Mouse (Mus musculus) kidney, postnatal 25 days (tissue): ENCODE measurements around the gene Gm44805.
"Not testable (repeated sequence)": the region's sequence is repeated elsewhere in the genome, so short reads cannot be mapped to it uniquely, and the experiment has no call there.

Experiments used
- DNase-seq, 2 experiments: peaks; one replicate each; pipeline ENCODE4 v3.0.0; 2021; ENCODE audit warnings: mixed read lengths in 2 of 2

The Gm44805 gene

GRCm38 (mm10) chr7:19698907-19699826 lies 17.9 kb upstream of the Gm44805 start, which contains the start of gene Apoe:
Gene Apoe (minus strand): TSS chr7:19699188.
- peak; percentile 71 to 89 for DNase-seq

GRCm38 (mm10) chr7:19697949-19698906 lies 17.0 kb upstream of the Gm44805 start:
- peak; percentile 65 to 70 for DNase-seq

DNA sequence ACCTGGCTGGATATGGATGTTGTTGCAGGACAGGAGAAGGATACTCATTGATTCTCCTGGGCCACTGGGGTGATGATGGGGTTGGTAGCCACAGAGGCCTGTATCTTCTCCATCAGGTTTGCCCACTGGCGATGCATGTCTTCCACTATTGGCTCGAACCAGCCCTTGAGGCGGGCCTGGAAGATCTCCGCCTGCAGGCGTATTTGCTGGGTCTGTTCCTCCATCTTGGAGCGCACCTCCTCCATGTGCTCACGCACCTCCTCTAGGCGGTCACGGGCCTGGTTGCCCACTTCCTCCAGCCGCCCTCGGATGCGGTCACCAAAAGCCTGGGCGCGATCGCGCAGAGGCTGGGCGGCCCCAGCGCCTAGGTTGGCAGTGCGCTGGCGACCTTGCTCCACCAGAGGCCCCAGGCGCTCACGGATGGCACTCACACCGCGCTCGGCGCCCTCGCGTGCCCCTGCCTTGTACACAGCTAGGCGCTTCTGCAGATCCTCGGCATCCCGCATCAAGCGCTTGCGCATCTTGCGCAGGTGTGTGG lies 15.2 kb upstream of the Gm44805 start:
- DNase-seq: no peak

- no peak for DNase-seq
Observed at GRCm38 (mm10) chr7:19695881-19696280, 14.7 kb upstream of the Gm44805 start.

- no peak for DNase-seq
Observed at GRCm38 (mm10) chr7:19695213-19695594, 14.0 kb upstream of the Gm44805 start.

DNA sequence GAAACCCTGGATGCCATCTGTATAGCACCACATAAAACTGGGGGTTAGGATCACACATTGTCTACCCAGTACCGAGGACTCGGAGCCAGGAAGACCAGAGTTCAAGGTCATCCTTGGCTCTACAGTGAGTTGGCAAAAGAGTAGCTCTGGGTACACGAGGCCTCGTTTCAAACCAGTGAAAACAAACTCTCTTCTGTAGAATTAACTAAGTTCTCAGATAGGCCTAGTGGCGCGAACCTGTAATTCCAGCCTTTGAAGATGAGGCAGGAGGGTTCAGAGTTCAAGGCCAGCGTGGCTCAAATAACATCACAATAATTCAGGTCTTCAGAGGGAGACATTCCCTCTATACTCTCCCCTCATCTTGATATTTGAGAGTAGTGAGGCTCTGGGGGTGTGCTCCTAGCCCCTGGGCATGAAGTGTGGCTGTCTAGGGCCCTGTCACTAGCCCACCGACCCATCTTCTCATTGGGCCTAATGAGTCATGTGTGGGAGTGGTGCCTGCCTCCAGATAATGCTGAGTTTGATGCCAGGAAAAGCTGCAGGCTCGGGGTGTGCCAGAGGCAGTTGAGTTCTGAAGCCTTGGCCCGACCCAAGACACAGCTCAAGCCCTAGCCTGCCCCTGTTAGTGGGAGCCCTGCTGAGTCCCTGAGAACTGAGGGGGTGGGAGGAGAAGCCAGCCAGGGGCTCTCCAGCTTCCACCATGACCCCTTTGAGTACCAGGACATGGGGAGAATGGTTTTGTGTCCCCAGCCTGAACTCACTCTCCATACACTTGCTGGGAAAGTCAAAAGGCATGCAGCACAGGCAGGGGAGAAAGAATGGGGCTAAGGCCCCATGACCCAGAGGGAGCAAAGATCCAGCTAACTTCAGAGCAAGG lies 13.4 kb upstream of the Gm44805 start:
- no peak for DNase-seq

GRCm38 (mm10) chr7:19693421-19693820 lies 12.2 kb upstream of the Gm44805 start:
- peak; percentile 59 to 80 for DNase-seq

- DNase-seq: peak; percentile 45 to 74
Observed at GRCm38 (mm10) chr7:19691873-19692865, 10.9 kb upstream of the Gm44805 start, which contains the start of gene Apoc1. Gene Apoc1 (minus strand): TSS chr7:19692660.

- DNase-seq: no peak
Observed at GRCm38 (mm10) chr7:19691434-19691833, 10.2 kb upstream of the Gm44805 start.

DNA sequence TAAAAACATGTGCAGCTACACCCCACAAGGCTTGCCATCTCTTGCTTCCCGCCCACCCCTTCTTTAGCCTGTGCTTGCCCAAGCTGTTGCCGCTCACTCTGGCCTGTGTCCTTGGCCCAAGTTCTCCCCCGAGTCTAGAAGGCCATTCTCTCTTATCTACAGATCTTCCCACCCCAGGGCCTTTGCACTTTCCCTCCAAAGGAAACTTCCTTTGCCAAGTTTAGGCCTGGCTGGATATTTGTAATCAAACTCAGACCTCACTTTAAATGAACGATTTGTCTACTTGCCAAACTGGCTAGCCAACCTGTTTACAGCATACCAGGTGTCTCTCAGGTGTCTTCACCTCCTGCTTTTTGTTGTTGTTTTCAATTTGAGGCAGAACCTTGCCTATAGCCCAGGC lies 9.6 kb upstream of the Gm44805 start:
- no peak for DNase-seq

DNA sequence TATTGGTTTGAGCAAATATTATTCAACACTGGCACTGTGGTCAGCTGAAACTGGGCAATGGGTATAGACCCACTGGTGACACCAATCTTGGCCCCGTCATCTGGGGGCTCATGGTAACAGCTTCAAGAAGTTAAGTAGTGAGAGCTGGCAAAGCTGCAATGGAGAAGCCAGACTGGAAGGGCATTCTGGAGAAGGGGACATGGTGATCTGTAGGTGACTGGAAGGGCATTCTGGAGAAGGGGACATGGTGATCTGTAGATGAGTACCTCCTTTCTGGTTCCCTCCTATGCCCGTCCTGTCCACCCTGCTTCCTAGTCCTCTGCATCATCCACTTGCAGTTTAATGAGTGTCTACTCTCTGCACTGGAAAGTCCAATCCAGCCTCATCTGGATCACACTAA lies 7.4 kb upstream of the Gm44805 start:
- no peak for DNase-seq

- no peak for DNase-seq
Observed at GRCm38 (mm10) chr7:19688101-19688500, 6.9 kb upstream of the Gm44805 start.

- not testable (repeated sequence) for DNase-seq
Observed at GRCm38 (mm10) chr7:19686927-19687583, 5.8 kb upstream of the Gm44805 start.

DNA sequence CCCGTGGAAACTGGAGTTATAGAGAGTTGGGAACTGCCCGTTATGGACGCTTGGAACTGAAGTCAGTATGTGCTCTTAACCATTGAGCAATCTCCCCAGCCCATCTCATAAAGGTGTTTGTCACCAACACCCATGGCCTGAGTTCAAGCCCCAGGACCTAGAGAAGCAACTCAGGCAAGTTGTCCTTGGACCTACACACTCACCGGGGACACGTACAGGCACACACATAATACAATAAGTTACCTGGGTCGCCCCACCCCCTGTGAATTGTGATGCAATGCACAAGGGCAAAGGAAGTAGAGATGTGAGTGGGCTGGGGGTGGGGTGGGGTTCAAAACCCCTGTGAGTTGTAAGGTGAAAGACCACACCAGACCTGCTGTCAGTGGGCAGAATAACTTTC lies 5.3 kb upstream of the Gm44805 start:
- DNase-seq: no peak

- DNase-seq: peak; percentile 28 to 75
Observed at GRCm38 (mm10) chr7:19685374-19685773, 4.2 kb upstream of the Gm44805 start.

GRCm38 (mm10) chr7:19683771-19684201 lies 2.6 kb upstream of the Gm44805 start:
- no peak for DNase-seq

DNA sequence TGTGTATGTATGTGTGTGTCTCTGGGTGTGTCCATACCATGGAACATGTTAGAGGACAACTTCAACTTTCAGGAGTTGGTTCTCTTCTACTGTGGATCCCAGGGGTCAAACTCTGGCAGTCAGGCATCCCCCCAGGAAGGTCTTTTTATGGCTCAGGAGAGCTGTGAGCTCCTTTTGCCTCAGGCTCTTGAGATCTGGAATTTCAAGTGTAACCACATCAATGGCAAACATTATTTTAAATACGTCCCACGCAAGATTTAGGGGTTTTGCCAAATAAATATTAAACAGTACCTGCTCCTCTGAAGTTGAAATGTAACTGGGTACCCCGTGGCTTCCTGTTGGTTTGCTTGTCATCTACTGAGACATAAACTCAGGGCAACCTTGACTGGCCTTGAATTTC lies 1.8 kb upstream of the Gm44805 start:
- DNase-seq: no peak

DNA sequence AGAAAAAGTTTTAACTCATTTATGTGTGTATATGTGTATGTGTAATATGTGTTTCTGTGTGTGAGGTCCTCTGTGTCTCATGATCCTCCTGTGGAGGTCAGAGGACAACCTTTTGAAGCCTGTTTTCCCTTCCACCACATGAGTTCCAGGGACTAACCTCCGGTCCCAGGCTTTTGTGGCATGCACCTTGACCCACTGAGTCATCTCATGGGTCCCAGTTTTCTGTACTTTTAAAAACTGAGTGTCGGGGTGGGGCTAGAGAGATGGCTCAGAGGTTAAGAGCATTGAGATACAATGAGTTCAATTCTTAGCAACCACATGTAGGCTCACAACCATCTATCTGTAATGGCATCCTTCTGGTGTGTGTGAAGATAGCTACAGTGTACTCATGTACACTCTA lies 521 bp downstream of the Gm44805 start:
- DNase-seq: no peak

- DNase-seq: no peak
Observed at GRCm38 (mm10) chr7:19678901-19679300, 2.3 kb downstream of the Gm44805 start.

- peak in 1 of 2 experiments; percentile 58 for DNase-seq
Observed at GRCm38 (mm10) chr7:19677872-19678271, 3.4 kb downstream of the Gm44805 start, which contains the start of gene Apoc2. Gene Apoc2 (minus strand): TSS chr7:19677941.
